Mouse (Mus musculus): ENCODE results near the gene Ust. TPM values are rescaled to one million over a fixed set of nuclear protein-coding genes. Genes with fewer than 3 reads are reported as not detected.

Gene Ust
- total and polyA plus RNA-seq, 3 experiments, result not detected

DNA sequence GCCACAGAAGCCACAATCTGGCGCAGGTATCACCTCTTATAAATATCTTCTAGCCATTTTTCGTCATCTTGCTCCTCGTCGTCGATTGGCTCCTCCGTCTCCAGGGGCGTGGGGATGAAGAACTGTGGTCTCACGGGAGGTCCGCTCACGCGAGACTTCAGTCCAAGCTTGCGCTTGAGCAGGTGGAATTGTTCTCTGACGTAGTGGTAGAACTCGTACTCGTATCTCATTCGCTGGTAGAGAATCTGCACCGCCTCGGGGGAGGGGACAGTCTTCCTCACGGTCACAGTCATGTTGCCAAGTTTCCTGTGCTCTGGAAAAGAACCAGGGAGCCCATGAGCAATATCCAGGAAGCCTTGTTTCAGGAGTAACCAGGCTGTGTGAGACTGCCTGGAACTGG lies 311.3 kb downstream of the Ust start:
- dilution Hi-C loops (cut with MboI; ENCODE audit: extremely low pct_ligation_motif_present, extremely low pct_unique_long_range_greater_than_20kb, low sequenced_read_pairs), result no loop called here

DNA sequence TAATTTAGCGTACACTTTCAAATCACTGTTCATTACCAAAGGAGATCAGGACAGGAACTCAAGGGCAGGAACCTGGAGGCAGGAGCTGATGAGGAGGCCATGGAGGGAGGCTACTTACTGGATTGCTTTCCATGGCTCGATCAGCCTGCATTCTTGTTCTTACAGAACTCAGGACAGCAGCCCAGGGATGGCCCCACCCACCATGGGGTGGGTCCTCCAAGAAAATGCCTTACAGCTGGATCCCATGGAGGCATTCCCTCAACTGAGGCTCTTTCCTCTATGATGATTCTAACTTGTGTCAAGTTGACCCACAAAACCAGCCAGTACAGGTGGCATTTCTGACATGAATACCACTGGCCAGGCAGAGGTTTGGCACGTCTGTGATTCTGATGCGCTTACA lies 314.9 kb downstream of the Ust start:
- no peak overlapping the region for H3K4me3 ChIP-seq (replicated peaks in 1 of 3; ENCODE audit: low read depth in 2 of 3, low read length in 2 of 3, poor library complexity in 1 of 3)
- no peaks in the 10 kb centered on the region for H3K9me3 ChIP-seq (replicated peaks; ENCODE audit: low read length)
- H3K36me3 ChIP-seq (replicated peaks in 1 of 2; ENCODE audit: control insufficient read depth in 1 of 2, insufficient read depth in 1 of 2, low read length in 1 of 2), result no peaks in the 10 kb centered on the region
- H3K79me2 ChIP-seq (replicated peaks; ENCODE audit: control insufficient read depth, extremely low read depth, insufficient read depth, poor library complexity, severe bottlenecking), result no peaks in the 10 kb centered on the region
- H3K4me1 ChIP-seq (ENCODE audit: control insufficient read depth in 1 of 2, insufficient read depth in 2 of 2), result peaks cover 2 to 5% of the 10 kb centered on the region in 2 experiments; a peak in 1 of 4 replicates
- H3K27ac ChIP-seq (ENCODE audit: insufficient read depth, low read depth), result no peak overlapping the region
- in situ Hi-C loops (cut with MboI; ENCODE audit: low pct_ligation_motif_present, low pct_unique_long_range_greater_than_20kb, low sequenced_read_pairs), result no loop called here
- H3K9ac ChIP-seq (ENCODE audit: insufficient read depth, low read depth), result no peak overlapping the region
- TF ChIP-seq TCF12 (IDR thresholded peaks at IDR 0.05; ENCODE audit: low read depth, low read length) (no peak), TBP (conservative IDR thresholded peaks at IDR 0.05; ENCODE audit: low read depth, low read length) (no peak), EP300 (IDR thresholded peaks at IDR 0.05; ENCODE audit: low read length) (no peak), ELF1 (IDR thresholded peaks at IDR 0.05; ENCODE audit: low read depth, low read length) (no peak), HCFC1 (IDR thresholded peaks at IDR 0.05; ENCODE audit: low read depth, low read length) (no peak), MYC (IDR thresholded peaks at IDR 0.05; ENCODE audit: low read depth, low read length) (no peak), MEF2A (IDR thresholded peaks at IDR 0.05; ENCODE audit: borderline replicate concordance, low read depth, low read length) (no peak), POLR2AphosphoS2 (IDR thresholded peaks at IDR 0.05; ENCODE audit: low read depth, low read length) (no peak), ZC3H11A (IDR thresholded peaks at IDR 0.05; ENCODE audit: low read depth, low read length) (no peak), CTCF (conservative IDR thresholded peaks at IDR 0.05 in 1 of 2, IDR thresholded peaks at IDR 0.05 in 1 of 2; ENCODE audit: low read depth in 2 of 2, low read length in 2 of 2) (no peak), ZMIZ1 (IDR thresholded peaks at IDR 0.05; ENCODE audit: low read depth, low read length) (no peak), ZKSCAN1 (IDR thresholded peaks at IDR 0.05; ENCODE audit: borderline replicate concordance, low read depth, low read length) (no peak), ZNF384 (IDR thresholded peaks at IDR 0.05; ENCODE audit: low read depth, low read length) (no peak), NRF1 (IDR thresholded peaks at IDR 0.05; ENCODE audit: low read depth, low read length) (no peak), JUND (conservative IDR thresholded peaks at IDR 0.05; ENCODE audit: low read depth, low read length) (no peak), BHLHE40 (IDR thresholded peaks at IDR 0.05; ENCODE audit: low read depth, low read length) (no peak), CHD2 (IDR thresholded peaks at IDR 0.05; ENCODE audit: low read length) (no peak), NELFE (IDR thresholded peaks at IDR 0.05; ENCODE audit: low read depth, low read length) (no peak), GABPA (IDR thresholded peaks at IDR 0.05; ENCODE audit: insufficient replicate concordance, low read depth, low read length) (no peak), JUN (IDR thresholded peaks at IDR 0.05; ENCODE audit: insufficient read depth, low read depth, low read length) (no peak)
- dilution Hi-C loops (cut with MboI; ENCODE audit: extremely low pct_ligation_motif_present, extremely low pct_unique_long_range_greater_than_20kb, low sequenced_read_pairs), result no loop called here
- no peak for DNase-seq (ENCODE audit: extremely low read depth)
- no peaks in the 10 kb centered on the region for H3K27me3 ChIP-seq (replicated peaks)
- no peak overlapping the region for H3K4me2 ChIP-seq (ENCODE audit: insufficient read depth, low read depth, poor library complexity, severe bottlenecking)

More for the DNA sequence above, 311.3 kb downstream of the Ust start:
- peaks cover 2 to 5% of the 10 kb centered on the region in 2 experiments; a peak in 1 of 4 replicates for H3K4me1 ChIP-seq (ENCODE audit: control insufficient read depth in 1 of 2, insufficient read depth in 2 of 2)
- H3K36me3 ChIP-seq (replicated peaks in 1 of 2; ENCODE audit: control insufficient read depth in 1 of 2, insufficient read depth in 1 of 2, low read length in 1 of 2), result no peaks in the 10 kb centered on the region
- H3K9me3 ChIP-seq (replicated peaks; ENCODE audit: low read length), result no peaks in the 10 kb centered on the region
- in situ Hi-C loops (cut with MboI; ENCODE audit: low pct_ligation_motif_present, low pct_unique_long_range_greater_than_20kb, low sequenced_read_pairs), result no loop called here
- no peak overlapping the region for H3K27ac ChIP-seq (ENCODE audit: insufficient read depth, low read depth)
- H3K27me3 ChIP-seq (replicated peaks), result no peaks in the 10 kb centered on the region
- no peak overlapping the region for H3K4me3 ChIP-seq (replicated peaks in 1 of 3; ENCODE audit: low read depth in 2 of 3, low read length in 2 of 3, poor library complexity in 1 of 3)
- H3K79me2 ChIP-seq (replicated peaks; ENCODE audit: control insufficient read depth, extremely low read depth, insufficient read depth, poor library complexity, severe bottlenecking), result no peaks in the 10 kb centered on the region
- no peak overlapping the region for H3K9ac ChIP-seq (ENCODE audit: insufficient read depth, low read depth)
- no peak for DNase-seq (ENCODE audit: extremely low read depth)
- H3K4me2 ChIP-seq (ENCODE audit: insufficient read depth, low read depth, poor library complexity, severe bottlenecking), result no peak overlapping the region
- TF ChIP-seq KAT2A (IDR thresholded peaks at IDR 0.05; ENCODE audit: insufficient replicate concordance, low read length) (no peak), SMC3 (IDR thresholded peaks at IDR 0.05; ENCODE audit: low read depth, low read length) (no peak), MYC (IDR thresholded peaks at IDR 0.05; ENCODE audit: low read depth, low read length) (no peak), TCF12 (IDR thresholded peaks at IDR 0.05; ENCODE audit: low read depth, low read length) (no peak), MEF2A (IDR thresholded peaks at IDR 0.05; ENCODE audit: borderline replicate concordance, low read depth, low read length) (no peak), IRF4 (IDR thresholded peaks at IDR 0.05; ENCODE audit: low read depth, low read length) (no peak), POLR2A (IDR thresholded peaks at IDR 0.05; ENCODE audit: low read depth, low read length) (no peak), PAX5 (IDR thresholded peaks at IDR 0.05; ENCODE audit: low read length) (no peak), ELF1 (IDR thresholded peaks at IDR 0.05; ENCODE audit: low read depth, low read length) (no peak), MXI1 (IDR thresholded peaks at IDR 0.05; ENCODE audit: low read depth, low read length) (no peak)

Data from CH12.LX (cell line).